Mouse (Mus musculus): ENCODE measurements at regions not wholly inside any gene's neighbourhood (a gene's known extent, or its start where the extent isn't known, plus 50 kb on each side); places are given as distances from the start of the nearest gene placed in this dataset.
"Not testable (repeated sequence)": the region's sequence is repeated elsewhere in the genome, so short reads cannot be mapped to it uniquely, and the experiment has no call there.

DNA sequence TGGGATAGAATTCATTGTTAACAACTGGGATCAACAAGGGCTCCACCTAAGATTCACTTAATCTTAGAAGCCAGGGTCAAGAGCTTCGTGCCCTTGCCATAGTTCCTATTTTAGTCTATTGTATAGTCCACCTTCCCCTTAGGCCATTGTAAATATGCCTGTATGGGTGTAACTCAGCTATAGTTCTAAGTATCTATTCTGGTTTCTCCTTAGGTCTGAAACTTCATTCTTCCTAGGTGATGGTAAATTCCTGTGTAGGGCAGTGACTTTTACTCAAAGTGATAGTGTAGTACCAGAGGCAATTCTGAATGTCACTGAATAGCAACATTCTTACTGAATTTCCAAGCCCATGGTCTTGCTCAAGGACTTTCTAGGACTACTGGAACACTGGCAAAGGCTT, 989.4 kb downstream of the Ankrd7 start:
- not testable (repeated sequence) for H3K27ac ChIP-seq; ATAC-seq; H3K36me3 ChIP-seq (ENCODE audit: insufficient read depth, low read length); H3K4me2 ChIP-seq (ENCODE audit: low read depth, low read length); H3K9ac ChIP-seq (replicated peaks; ENCODE audit: low read length); H3K4me3 ChIP-seq (ENCODE audit: low read length); DNase-seq (ENCODE audit: low spot score); H3K27me3 ChIP-seq (ENCODE audit: insufficient read depth, low read length); H3K9me3 ChIP-seq (ENCODE audit: low read length); H3K4me1 ChIP-seq (ENCODE audit: insufficient read depth, low read length)
- WGBS, result no CpG with 5 or more reads among the region's 1 CpGs

DNA sequence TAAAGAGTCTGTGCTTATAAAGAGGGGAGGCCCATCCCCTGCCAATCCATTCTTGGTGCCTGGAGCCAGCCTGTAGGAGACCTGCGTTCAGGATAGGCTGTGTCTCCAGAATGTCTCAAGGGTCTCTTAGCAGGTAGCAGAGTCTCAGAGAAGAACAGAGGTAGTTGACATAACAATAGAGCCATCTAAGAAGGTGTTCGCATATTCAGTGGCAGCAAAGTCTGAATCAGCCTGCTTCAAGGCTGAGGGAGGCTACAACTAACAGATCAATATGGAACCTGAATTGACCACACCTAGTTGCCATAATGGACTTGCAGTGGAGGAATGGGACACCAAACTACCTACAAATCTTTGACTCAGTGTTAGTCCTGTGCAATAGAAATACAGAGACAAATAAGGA, 998.0 kb downstream of the Ankrd7 start:
- Histone ChIP-seq H3K9ac (replicated peaks; ENCODE audit: low read length) (no peak overlapping the region), H3K27me3 (ENCODE audit: insufficient read depth, low read length) (no peaks in the 10 kb centered on the region), H3K9me3 (ENCODE audit: low read length) (no peaks in the 10 kb centered on the region), H3K4me3 (ENCODE audit: low read length) (no peak overlapping the region), H3K36me3 (ENCODE audit: insufficient read depth, low read length) (no peaks in the 10 kb centered on the region), H3K27ac (no peak overlapping the region), H3K4me2 (ENCODE audit: low read depth, low read length) (no peak overlapping the region), H3K4me1 (ENCODE audit: insufficient read depth, low read length) (no peaks in the 10 kb centered on the region)
- no peak for TF ChIP-seq CTCF (IDR thresholded peaks at IDR 0.05; ENCODE audit: low read depth)
- 75% methylated on average over 2 of the region's 2 CpGs for WGBS
- DNase-seq (ENCODE audit: low spot score), result no peak
- no peak for ATAC-seq

GRCm38 (mm10) chr6:19869697-19870096, 1003.6 kb downstream of the Ankrd7 start:
- TF ChIP-seq CTCF (IDR thresholded peaks at IDR 0.05; ENCODE audit: low read depth), result no peak
- Histone ChIP-seq H3K9me3 (ENCODE audit: low read length) (no peaks in the 10 kb centered on the region), H3K27me3 (ENCODE audit: insufficient read depth, low read length) (no peaks in the 10 kb centered on the region), H3K9ac (replicated peaks; ENCODE audit: low read length) (no peak overlapping the region), H3K4me3 (ENCODE audit: low read length) (no peak overlapping the region), H3K4me1 (ENCODE audit: insufficient read depth, low read length) (no peaks in the 10 kb centered on the region), H3K4me2 (ENCODE audit: low read depth, low read length) (no peak overlapping the region), H3K36me3 (ENCODE audit: insufficient read depth, low read length) (no peaks in the 10 kb centered on the region), H3K27ac (no peak overlapping the region)
- 58% methylated on average over 1 of the region's 1 CpGs for WGBS
- DNase-seq (ENCODE audit: low spot score), result peak; percentile 42
- ATAC-seq, result no peak

DNA sequence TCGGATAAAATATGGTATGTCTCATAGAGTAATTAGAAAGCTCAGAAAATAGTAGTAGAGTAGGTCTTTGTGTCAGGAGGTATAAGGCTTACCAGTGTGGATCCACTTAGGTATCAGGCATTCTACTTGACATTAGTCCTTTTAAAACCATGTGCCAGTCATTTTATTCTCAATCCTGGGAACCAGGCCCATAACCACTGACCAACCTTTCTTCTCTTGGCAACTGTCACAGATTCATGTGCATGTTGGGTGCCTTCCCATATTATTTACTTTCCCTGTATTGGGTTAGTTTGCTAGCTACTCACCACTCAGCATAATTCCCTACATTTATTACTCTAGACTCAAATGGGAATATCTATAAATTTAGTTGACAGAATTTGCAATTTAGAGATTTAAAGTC, 1045.1 kb downstream of the Ankrd7 start:
- H3K27ac ChIP-seq, result no peak overlapping the region

GRCm38 (mm10) chr6:19941784-19942183, 1075.7 kb downstream of the Ankrd7 start:
- not testable (repeated sequence) for H3K36me3 ChIP-seq (ENCODE audit: insufficient read depth, low read length); DNase-seq (ENCODE audit: low spot score); ATAC-seq; H3K27ac ChIP-seq; H3K27me3 ChIP-seq (ENCODE audit: insufficient read depth, low read length); H3K9me3 ChIP-seq (ENCODE audit: low read length); H3K4me1 ChIP-seq (ENCODE audit: insufficient read depth, low read length); H3K4me2 ChIP-seq (ENCODE audit: low read depth, low read length); H3K4me3 ChIP-seq (ENCODE audit: low read length); H3K9ac ChIP-seq (replicated peaks; ENCODE audit: low read length)
- WGBS, result 78% methylated on average over 4 of the region's 4 CpGs

More for the DNA sequence above, 1045.1 kb downstream of the Ankrd7 start:
- no peaks in the 10 kb centered on the region for H3K27me3 ChIP-seq (ENCODE audit: insufficient read depth, low read length)
- no peak overlapping the region for H3K4me3 ChIP-seq (ENCODE audit: low read length)
- no peak for TF ChIP-seq CTCF (IDR thresholded peaks at IDR 0.05; ENCODE audit: low read depth)
- DNase-seq (ENCODE audit: low spot score), result no peak
- H3K9me3 ChIP-seq (ENCODE audit: low read length), result no peaks in the 10 kb centered on the region
- H3K4me1 ChIP-seq (ENCODE audit: insufficient read depth, low read length), result no peaks in the 10 kb centered on the region
- H3K9ac ChIP-seq (replicated peaks; ENCODE audit: low read length), result no peak overlapping the region
- WGBS, result 86% methylated on average over 1 of the region's 1 CpGs
- no peak overlapping the region for H3K4me2 ChIP-seq (ENCODE audit: low read depth, low read length)
- H3K36me3 ChIP-seq (ENCODE audit: insufficient read depth, low read length), result no peaks in the 10 kb centered on the region
- ATAC-seq, result no peak

DNA sequence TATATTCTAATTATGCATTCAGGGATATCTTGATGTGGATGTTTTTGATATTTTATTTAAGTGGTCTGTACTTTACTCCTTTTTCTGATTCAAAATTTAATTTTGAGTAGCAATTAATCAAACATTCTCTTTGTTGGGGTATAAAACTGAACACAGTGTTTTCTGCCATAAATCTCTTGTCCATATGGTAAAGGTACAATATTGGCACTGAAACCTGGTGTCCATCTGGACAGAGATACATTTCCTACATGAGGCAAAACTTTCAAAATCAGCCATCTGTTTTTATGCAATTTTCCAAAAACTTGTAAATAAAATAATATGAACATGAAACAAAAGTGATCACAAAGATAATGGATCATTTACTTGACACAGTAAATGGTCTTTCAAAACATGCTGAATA, 1078.2 kb downstream of the Ankrd7 start:
- no peak for DNase-seq (ENCODE audit: low spot score)
- TF ChIP-seq CTCF (IDR thresholded peaks at IDR 0.05; ENCODE audit: low read depth), result no peak

GRCm38 (mm10) chr6:19945693-19946092, 1079.6 kb downstream of the Ankrd7 start:
- H3K36me3 ChIP-seq (ENCODE audit: insufficient read depth, low read length), result no peaks in the 10 kb centered on the region
- DNase-seq (ENCODE audit: low spot score) (peak; percentile 49), ATAC-seq (no peak)
- H3K9me3 ChIP-seq (ENCODE audit: low read length), result no peaks in the 10 kb centered on the region
- no peak overlapping the region for H3K4me3 ChIP-seq (ENCODE audit: low read length)
- 45% methylated on average over 4 of the region's 4 CpGs for WGBS
- no peak overlapping the region for H3K27ac ChIP-seq
- H3K4me2 ChIP-seq (ENCODE audit: low read depth, low read length), result no peak overlapping the region
- H3K9ac ChIP-seq (replicated peaks; ENCODE audit: low read length), result no peak overlapping the region
- H3K27me3 ChIP-seq (ENCODE audit: insufficient read depth, low read length), result no peaks in the 10 kb centered on the region
- TF ChIP-seq CTCF (IDR thresholded peaks at IDR 0.05; ENCODE audit: low read depth), result no peak
- H3K4me1 ChIP-seq (ENCODE audit: insufficient read depth, low read length), result no peaks in the 10 kb centered on the region

More for the DNA sequence above, 1078.2 kb downstream of the Ankrd7 start:
- ATAC-seq, result no peak
- H3K9me3 ChIP-seq (ENCODE audit: low read length), result no peaks in the 10 kb centered on the region
- H3K4me3 ChIP-seq (ENCODE audit: low read length), result no peak overlapping the region
- H3K9ac ChIP-seq (replicated peaks; ENCODE audit: low read length), result no peak overlapping the region
- no peaks in the 10 kb centered on the region for H3K36me3 ChIP-seq (ENCODE audit: insufficient read depth, low read length)
- no peaks in the 10 kb centered on the region for H3K27me3 ChIP-seq (ENCODE audit: insufficient read depth, low read length)
- no peak overlapping the region for H3K4me2 ChIP-seq (ENCODE audit: low read depth, low read length)
- H3K27ac ChIP-seq, result no peak overlapping the region
- no peaks in the 10 kb centered on the region for H3K4me1 ChIP-seq (ENCODE audit: insufficient read depth, low read length)
